Mouse (Mus musculus) embryonic fibroblast, embryonic 13.5 days (primary cell): ENCODE measurements around the gene Fut11.

Experiments
- CTCF ChIP-seq: IDR thresholded peaks from 2 replicates; pipeline ENCODE4 v1.5.1; 2011; ENCODE audit warnings: mild to moderate bottlenecking, control low read depth, low read length, moderate library complexity, borderline replicate concordance; ENCODE audit not compliant: insufficient read depth
- POLR2A ChIP-seq: IDR thresholded peaks from 2 replicates; pipeline ENCODE4 v1.6.1; 2011; ENCODE audit warnings: low read depth, mild to moderate bottlenecking, control low read depth, low read length, moderate library complexity

DNA sequence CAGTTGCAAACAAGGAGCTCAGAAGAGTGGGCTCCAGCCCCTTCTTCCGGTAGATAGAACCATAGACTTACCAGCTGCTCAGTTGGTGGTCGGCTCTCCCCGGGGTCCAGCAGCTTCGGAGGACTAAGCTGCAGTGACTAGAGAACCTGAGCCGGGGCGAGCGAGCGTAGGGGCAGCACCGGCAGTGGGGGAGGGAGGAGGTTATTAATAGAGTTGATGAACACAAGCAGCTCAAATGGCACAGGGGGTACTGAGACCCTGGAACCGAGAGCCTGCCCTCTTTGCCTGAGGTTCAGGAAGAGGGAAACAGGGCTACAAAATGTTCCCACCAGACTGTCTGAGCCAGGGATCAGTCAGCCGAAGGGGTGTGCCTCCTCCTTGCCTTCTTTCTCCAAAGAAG lies 38.4 kb upstream of the Fut11 start, which contains the start of gene Myoz1:
- no peak for TF ChIP-seq CTCF
- no peak for TF ChIP-seq POLR2A
